Mouse (Mus musculus): ENCODE measurements around the gene Jup.
"Not testable (repeated sequence)": the region's sequence is repeated elsewhere in the genome, so short reads cannot be mapped to it uniquely, and the experiment has no call there.

Jup gene

GRCm38 (mm10) chr11:100357408-100357807 lies 40.2 kb downstream of the Jup start:
- DNase-seq (ENCODE audit: low spot score in 2 of 2) = no peak

DNA sequence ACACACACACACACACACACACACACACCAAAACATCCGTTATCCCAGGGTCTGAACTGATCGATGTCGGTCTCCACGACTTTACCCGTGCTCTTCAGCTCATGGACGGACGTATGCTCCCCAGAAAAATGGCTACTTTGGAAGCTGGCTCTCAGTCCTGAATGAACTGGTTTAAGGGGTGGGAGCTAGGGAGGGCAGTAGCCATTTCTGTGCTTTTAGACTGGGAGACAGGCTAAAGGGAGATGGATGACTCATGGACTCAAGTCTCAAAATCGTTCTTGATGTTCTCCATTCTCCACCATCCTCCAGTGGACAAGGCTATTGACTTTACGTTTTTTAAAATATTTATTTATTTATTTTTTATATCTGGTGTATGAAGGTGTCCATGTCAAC lies 40.7 kb downstream of the Jup start:
- no peak for DNase-seq (ENCODE audit: low spot score in 2 of 2)

GRCm38 (mm10) chr11:100355972-100356818 lies 41.4 kb downstream of the Jup start, which contains the start of gene Hap1:
Gene Hap1, minus strand, starts transcription at chr11:100356128.
- peak; percentile 79 for DNase-seq (ENCODE audit: low spot score in 2 of 2)

- DNase-seq (ENCODE audit: low spot score in 2 of 2) = peak; percentile 61 to 63
Measured at GRCm38 (mm10) chr11:100355151-100355951, 42.2 kb downstream of the Jup start.

DNA sequence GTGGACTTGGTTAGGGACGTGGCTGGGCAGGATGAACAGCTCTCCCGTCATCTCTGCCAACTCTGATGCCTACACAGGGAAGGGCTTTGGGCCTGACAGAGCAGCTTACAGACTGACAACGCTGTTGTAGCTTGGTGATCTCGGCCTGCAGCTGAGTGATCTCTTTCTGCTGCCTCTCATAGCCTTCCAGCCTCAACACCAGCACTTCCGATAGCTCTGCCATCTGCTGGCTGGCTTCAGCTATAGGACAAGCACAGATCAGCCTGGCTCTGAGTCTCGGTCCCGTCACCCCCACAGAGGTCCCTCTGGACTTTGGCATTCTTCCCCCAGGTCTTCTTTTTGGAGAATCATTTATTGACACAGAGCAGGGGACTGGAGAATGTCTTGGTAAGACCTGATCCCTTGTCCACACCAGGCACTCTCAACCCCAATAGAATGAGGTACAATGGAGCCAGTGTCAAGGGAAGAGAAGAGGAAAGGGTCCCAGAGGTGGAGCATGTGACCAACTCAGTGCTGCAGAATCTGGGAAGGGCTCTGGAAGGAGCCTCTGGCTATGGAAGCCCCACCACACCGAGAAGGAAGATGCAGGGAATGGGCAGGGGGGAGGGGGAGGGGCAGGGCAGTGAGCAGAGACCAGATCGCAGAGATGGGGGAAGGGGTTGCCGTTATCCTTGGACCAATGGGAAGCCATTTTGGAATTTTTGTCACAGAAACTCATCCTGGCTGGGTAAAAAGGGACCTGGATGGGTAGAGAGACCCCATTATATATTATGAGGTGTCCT lies 45.3 kb downstream of the Jup start:
- DNase-seq (ENCODE audit: low spot score in 2 of 2) = peak; percentile 40 to 53

DNA sequence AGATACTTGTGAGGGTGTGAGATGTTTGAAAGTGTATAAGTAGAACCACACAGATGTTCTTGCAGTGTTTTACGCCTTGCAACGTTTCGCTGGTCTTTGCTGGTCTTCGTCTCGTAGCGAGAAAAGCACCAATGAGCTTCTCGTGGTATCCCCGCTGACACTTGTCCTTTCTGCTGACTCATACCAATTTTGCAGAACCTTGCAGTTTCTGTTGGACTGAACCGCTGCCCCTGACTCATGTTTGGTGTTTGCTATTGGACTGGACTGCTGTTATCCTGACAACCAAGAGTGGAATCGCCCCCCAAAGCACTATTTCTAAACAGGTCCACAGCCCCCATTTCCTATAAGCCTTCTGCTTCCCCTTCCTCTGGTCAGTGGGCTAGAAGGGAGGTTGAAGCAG lies 53.3 kb downstream of the Jup start:
- no peak for DNase-seq (ENCODE audit: low spot score in 2 of 2)

DNA sequence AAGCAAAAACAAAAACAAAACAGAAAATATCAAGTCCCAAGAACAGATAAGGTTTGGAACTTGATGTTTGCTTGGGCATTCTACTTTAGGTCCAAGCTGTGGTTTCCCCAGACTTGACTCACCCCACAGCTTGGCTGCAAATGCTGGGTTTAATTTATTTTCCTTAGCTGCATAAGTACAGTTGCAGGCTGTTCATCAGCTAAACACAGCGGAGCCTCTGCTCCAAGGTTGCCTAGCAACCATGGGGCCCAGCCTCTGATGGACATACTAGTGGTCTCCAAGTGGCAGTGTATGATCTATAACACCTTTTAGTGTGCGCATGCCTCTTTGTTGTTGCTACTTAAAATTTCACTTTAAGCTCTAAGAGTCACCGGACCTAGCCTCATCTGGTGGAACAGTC lies 61.8 kb downstream of the Jup start:
- DNase-seq (ENCODE audit: low spot score in 2 of 2) = no peak

- no peak for DNase-seq (ENCODE audit: low spot score in 2 of 2)
Measured at GRCm38 (mm10) chr11:100333944-100334457, 63.6 kb downstream of the Jup start, which contains the start of gene Gast. Gene Gast, plus strand, starts transcription at chr11:100334407.

GRCm38 (mm10) chr11:100332766-100333515 lies 64.6 kb downstream of the Jup start:
- DNase-seq (ENCODE audit: low spot score in 2 of 2) = peak; percentile 71 to 81

- DNase-seq (ENCODE audit: low spot score in 2 of 2) = not testable (repeated sequence)
Measured at GRCm38 (mm10) chr11:100330816-100331375, 66.7 kb downstream of the Jup start.

DNA sequence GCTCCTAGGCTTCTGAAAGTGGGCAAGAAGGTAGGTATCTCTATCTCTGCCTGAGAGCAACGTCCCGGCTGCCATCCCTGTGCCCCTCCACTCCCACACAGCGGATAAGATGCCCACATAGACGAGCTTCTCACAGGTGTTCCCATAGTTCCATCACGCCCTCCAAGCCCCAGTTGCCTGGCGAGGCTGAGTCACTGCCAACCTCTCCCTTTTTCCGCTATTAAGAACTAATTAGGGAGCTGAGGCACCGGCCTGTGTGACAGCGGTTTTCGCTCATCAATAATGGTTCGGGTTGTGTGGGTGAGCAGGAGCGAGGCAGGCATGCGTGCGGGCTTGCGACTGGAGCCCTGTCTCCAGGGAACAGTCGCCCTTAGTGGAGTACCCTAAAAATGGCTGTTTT lies 67.3 kb downstream of the Jup start:
- peak in 1 of 2 experiments; percentile 46 for DNase-seq (ENCODE audit: low spot score in 2 of 2)

DNA sequence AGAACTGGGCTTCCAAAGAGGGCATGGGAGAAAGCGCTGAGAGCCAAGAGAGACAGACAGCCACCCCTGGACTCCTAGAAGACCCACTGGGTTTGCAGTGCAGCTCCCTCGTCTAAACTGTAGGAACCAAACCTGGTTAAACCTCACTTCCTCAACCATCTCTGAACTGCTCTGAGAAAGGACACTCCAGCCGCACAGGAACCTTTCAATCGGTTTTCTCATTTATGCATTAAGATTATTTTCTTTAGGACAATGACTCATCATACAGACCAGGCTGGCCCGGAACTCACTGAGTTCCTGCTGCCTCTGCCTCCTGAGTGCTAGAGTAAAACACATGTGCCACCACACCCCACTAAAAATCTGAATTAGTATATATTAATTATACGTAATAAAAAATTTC lies 69.8 kb downstream of the Jup start:
- no peak for DNase-seq (ENCODE audit: low spot score in 2 of 2)

DNA sequence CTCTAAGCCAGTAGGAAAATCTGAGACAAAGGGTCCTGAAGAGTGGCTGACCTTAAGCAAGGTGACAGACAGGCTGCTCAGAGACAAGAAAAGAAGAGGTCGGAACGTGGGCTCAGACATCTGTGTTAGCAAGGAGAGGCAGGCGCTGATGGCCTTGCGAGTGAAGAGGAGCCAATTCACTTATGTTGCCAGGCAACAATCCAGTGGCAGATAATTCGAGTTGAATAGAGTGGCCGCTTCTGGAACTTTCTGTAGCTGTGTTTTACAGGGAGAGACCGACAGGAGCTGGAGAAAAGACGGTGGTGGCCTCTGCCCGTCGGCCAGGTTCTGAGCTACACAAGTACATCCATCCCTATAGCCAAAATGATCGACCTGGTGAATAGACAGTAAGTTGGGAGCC lies 70.2 kb downstream of the Jup start:
- DNase-seq (ENCODE audit: low spot score in 2 of 2) = no peak

DNA sequence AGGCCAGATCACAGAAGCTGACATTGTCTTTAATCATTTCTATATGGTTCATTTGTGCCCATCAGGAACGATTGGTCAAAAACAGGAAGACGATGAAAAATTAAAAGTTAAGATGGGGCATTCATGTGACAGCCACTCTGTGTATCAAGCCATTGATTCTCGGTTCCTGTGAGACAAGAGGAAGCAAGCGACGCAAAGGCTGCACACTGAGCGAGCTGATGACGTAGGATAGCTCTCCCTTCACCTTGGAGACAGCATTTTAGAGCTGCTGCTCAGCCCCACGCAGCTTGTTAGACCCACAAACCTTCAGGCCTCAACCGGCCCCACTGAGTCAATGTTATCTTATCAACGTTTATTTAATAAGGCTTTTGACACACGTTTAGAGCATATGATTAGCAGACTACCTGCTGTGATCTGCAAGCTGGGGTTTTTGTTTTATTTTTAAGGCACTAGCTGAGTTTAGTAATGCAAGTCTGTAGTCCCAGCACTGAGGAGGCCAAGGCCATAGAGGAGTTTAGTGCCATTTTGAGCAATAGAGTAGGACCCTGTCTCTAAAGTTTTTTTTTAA lies 72.4 kb downstream of the Jup start:
- no peak for DNase-seq (ENCODE audit: low spot score in 2 of 2)

DNA sequence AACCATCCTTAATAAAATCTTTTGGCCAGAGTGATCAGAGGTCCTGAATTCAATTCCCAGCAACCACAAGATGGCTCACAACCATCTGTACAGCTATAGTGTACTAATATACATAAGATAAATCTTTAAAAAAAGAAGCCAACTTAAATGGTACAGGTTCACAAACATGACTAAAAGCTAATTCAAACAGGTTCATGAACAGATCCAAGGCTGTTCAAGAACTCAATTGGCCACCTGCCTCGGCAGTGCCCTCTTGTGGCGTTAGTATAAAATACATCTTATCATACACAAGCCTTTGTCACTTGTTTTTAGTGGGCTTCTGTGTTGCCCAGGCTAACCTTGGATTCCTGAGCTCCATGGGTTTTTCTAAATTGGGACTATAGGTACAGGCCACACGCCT lies 74.0 kb downstream of the Jup start:
- DNase-seq (ENCODE audit: low spot score in 2 of 2) = peak in 1 of 2 experiments; percentile 63

DNA sequence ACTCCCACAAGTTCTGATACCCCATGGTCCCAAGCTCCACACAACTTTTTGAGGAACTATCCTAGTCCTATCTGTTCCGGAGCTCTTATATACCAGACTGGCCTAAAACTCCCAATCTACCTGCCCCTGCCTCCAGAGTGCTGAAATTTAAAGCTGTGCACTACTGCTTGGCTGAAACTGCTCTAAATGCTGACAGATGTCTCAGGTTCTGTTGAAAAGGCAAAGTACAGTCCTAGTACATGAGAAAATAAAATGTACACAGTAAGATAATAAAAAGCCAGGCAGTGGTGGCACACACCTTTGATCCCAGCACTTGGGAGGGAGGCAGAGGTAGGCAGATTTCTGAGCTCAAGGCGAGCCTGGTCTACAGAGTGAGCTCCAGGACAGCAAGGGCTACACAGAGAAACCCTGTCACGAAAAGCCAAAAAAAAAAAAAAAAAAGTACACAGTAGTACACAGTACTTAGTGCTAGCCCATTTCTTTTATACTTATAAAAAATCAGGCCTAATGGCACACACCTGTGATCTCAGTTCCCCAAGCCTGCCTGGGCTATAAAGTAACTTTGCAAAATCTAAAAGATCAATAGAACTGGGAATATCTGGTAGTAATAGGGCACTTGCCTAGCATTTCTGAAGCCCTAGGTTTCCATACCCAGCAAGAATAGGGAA lies 74.8 kb downstream of the Jup start:
- DNase-seq (ENCODE audit: low spot score in 2 of 2) = no peak

DNA sequence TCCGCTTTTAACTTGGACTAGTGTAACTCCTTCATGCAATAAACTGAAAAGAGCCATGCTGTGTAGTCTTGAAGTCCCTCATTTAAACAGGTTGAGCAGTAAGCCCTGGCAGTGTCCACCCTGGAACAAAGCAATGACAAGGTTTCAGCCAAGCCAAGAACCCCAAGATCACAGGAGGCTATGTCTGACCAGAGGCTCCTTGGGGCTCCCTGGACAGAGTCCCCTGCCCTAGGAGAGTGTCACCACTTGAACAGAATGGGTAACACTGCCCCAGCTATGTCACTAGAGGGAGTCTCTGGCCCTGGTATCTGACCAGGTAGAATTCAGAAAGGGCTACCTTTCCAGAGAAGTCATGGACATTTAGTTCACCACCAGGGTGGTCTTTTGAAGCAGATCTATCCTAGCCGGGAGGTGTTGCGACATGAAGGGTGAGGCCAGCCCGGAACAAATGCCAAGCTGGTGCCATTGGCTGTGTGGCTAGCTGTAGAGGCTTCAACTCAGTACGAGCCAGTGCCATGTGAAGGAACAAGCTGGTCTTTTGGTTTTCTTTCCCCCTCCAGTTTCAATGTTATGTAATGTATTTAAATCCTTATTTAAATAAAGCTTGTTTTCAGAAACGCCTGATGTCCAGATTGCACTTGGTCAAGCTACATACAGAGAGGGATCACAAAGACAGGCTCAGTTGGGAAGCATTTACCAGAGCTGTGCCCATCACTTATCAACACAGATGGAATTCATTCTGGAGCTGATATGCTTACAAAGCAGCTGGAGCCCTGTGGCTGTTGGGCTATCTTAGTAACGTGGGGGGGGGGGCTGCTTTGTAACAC lies 75.9 kb downstream of the Jup start:
- not testable (repeated sequence) for DNase-seq (ENCODE audit: low spot score in 2 of 2)

- not testable (repeated sequence) for DNase-seq (ENCODE audit: low spot score in 2 of 2)
Measured at GRCm38 (mm10) chr11:100320701-100321410, 76.7 kb downstream of the Jup start.

Measured in right cerebral cortex, adult 2 months (tissue).